Mouse (Mus musculus): ENCODE measurements at regions not wholly inside any gene's neighbourhood (a gene's known extent, or its start where the extent isn't known, plus 50 kb on each side); places are given as distances from the start of the nearest gene placed in this dataset.

GRCm38 (mm10) chr4:27845521-27845920 is 967.4 kb upstream of the Epha7 start:
- no peak for DNase-seq (ENCODE audit: low read depth, low spot score)

GRCm38 (mm10) chr4:27846106-27846622 is 966.8 kb upstream of the Epha7 start:
- no peak for DNase-seq (ENCODE audit: low read depth, low spot score)

DNA sequence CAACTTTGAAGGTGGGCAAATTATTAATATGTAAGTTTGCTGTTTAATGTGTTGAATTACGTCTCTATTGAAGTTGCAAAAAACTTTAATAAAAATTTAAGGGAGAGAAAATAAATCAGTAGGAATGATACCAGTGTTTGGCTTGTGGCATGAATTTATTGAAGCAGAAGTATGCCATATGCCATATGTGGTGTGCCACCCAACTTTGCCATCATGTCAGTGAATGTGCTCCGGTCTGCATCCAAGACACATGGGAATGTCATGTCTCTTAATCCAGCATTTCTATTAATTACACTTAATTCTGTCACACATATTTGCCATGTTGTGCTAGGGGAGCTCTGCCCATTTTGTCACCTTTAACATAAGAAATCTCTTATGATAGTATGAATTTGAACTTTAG is 956.8 kb upstream of the Epha7 start:
- DNase-seq (ENCODE audit: low read depth, low spot score), result no peak

DNA sequence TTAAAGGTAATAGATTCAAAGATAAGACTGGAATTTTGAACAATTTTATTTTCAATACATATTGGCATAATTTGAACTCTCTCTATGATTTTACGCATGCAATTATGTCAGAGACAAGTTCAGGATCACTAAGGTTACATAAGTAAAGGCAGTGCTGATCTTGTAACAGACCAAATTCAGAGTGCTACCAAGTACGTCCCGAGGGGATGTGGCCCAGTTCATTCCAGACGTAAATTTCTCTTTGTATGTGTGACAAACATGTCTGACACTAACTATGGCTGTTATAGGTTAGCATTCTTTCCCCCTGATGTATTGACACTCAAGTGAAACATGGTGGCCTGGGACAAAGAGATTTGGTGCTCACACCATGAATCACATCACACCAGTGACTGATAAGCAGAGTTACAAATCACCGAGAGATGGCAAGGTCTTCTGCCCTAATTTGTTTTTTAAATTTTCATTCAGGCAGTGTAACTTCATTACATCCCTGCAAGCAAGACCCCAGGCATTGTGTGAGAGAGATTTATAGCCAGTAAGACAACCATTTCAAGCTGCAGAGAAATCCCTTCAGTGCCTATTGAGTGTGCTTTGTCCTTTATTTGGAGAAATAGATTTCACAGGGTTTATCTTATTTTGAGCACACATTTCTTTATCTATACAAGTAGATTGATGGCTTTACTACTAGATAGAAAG is 925.5 kb upstream of the Epha7 start:
- DNase-seq (ENCODE audit: low read depth, low spot score), result no peak

DNA sequence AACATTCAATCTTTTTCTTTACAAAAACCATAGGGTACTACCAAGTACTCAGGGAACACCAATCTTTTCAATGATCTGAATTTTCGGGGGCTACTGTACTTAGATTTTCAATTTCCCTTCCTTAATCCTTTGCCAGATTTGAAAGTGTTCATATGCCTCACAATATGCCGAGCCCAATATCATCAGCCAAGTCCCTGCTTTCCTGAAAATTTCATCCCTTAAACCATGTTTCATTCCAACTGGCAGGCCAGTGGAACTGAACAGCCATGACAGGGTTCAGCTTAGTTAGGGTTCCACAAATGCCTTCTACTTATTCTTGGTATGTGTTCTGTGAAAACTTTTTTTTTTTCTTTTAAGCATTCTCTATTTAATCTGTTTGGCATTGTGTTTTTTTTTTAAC is 916.5 kb upstream of the Epha7 start:
- DNase-seq (ENCODE audit: low read depth, low spot score), result no peak

- DNase-seq (ENCODE audit: low read depth, low spot score), result no peak
Measured at GRCm38 (mm10) chr4:27945351-27945750, 867.6 kb upstream of the Epha7 start.

DNA sequence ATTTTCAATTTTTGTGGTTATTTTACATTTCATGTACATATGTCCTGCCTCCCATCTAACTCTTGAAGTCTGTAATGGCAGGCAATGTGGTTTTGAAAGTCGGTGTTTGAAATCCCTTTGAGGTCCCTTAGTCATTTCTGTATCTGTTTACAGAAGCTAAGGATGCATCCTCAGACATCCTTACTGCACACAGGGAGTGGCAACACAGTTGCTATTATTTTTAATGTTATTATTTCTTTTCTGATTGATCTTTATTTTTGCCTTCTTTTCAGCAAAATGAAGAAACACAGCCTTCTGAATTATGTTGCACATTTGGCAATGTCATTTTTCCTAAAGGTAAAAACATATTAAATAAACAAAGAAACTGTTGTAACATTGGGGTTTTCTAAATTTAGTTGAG is 867.2 kb upstream of the Epha7 start:
- no peak for DNase-seq (ENCODE audit: low read depth, low spot score)

DNA sequence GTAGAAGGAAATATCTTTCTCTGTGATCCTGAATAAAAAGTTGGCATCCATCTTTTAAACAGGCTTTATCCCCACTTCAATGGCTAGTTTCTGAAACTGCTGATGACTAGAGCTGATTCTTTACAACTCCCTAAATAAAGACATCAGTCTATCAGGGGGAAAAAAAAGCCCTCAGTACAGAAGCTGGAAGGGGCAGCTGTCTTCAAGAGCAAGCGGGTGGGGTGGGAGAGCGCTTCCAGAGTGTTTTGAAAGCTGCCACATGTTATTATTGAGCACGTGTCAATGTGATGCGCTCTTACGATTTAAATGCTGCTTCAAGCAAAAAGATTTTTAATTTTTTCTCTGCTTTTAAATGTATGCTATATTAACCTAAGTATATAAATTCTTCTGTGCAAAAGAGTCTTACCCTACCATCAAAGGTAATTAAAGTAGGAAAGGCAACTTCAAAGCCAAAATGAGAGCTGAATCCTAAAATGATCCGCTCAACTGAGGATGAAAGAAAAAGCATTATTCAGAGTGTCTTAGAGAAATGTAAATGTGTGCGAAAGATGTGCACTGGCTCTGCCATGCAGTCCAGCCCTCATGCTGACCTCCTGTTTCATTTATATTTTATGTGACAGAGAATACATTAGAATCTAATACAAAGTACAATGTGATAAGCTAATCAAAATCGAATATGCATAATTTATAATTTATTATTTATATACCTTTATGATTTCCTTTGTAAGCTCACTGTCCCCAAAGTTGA is 862.8 kb upstream of the Epha7 start:
- DNase-seq (ENCODE audit: low read depth, low spot score), result no peak

DNA sequence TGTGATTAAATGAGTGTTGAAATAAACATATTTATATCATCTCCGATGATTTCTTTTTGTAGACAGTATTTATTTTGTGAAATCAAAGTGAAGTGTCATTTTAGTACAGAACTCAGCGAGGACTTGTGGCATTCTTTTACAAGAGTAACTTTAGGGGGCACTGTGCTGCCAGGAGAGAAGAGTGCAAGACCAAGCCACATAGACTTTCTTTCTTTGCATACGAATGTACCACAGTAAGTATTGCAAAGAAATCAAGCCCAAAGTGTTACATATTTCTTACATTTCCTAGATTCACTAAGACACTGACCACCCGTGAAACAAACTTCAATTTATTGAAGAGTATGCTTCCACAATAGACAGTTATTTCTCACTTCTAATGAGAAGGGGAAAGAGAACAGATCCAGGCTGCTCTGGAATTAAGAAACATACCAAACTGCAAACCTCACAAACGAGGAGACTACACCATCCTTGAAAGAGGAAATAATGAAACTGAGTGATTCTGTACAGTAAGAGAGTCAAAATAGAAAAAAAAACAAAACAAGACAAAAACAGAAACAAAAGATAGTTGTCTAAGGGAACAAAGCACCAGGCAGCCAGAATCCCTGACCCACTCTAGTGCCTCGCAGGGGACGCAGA is 847.8 kb upstream of the Epha7 start:
- DNase-seq (ENCODE audit: low read depth, low spot score), result no peak

- DNase-seq (ENCODE audit: low read depth, low spot score), result peak; percentile 4
Measured at GRCm38 (mm10) chr4:27970569-27970968, 842.4 kb upstream of the Epha7 start.

GRCm38 (mm10) chr4:27979210-27979771 is 833.6 kb upstream of the Epha7 start:
- DNase-seq (ENCODE audit: low read depth, low spot score), result no peak

- no peak for DNase-seq (ENCODE audit: low read depth, low spot score)
Measured at GRCm38 (mm10) chr4:27979781-27980180, 833.1 kb upstream of the Epha7 start.

DNA sequence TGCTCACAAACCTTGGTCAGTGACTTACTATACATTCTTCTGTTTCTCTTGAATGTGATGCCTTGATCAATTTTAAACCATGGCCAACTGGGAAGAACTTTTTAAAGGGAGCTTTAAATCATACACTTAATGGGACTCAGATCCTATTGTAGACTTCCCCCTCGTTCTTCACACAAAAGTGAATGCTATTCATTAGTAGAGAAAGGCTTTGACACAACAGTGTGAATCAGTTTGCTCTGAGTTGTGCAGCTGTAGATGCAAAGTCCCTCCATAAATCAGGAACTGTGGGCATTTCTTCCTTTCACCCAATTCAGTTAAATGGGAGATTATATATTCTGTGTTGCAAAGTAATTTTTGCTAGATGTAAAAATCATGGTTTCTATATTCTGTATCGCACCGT is 831.6 kb upstream of the Epha7 start:
- DNase-seq (ENCODE audit: low read depth, low spot score), result no peak

DNA sequence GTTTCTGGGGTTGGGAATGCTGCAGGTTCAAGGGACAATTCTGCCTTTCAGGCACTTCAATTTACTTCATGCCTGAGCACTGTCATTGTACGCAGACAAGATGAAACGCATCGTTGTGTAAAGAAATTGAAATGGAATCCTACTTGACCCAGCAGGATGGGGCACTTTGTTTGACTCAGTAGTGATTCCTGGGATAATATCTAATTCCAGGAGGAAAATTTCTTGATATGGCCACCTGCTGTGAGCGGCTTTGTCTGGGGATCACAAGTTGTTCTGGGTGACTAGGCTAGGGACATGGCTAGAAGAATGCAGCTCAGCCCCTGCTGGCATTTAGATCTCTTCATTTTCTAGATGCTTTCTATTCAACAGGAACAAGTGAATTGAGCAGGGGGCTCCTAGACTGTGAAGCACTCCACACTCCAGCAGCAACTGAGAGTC is 824.9 kb upstream of the Epha7 start:
- peak; percentile 44 for DNase-seq (ENCODE audit: low read depth, low spot score)

- DNase-seq (ENCODE audit: low read depth, low spot score), result no peak
Measured at GRCm38 (mm10) chr4:27994411-27994810, 818.5 kb upstream of the Epha7 start.

- no peak for DNase-seq (ENCODE audit: low read depth, low spot score)
Measured at GRCm38 (mm10) chr4:28001818-28002476, 811.0 kb upstream of the Epha7 start.
